Mouse (Mus musculus) macrophage (primary cell): ENCODE measurements around the gene Hgfac. TPM values are rescaled to one million over a fixed set of nuclear protein-coding genes. Genes with fewer than 3 reads are reported as not detected.

Source experiments
- H3K27ac ChIP-seq: fragments of 350-480 bp; formaldehyde crosslinking; 2 replicates; pipeline ENCODE4 v1.9.0; 2021
- H3K36me3 ChIP-seq: fragments of 350-480 bp; formaldehyde crosslinking; 2 replicates; pipeline ENCODE4 v1.9.0; 2021; ENCODE audit errors: inconsistent target
- H3K4me3 ChIP-seq: fragments of 350-480 bp; formaldehyde crosslinking; 2 replicates; pipeline ENCODE4 v1.9.0; 2021; ENCODE audit errors: inconsistent target
- H3K79me2 ChIP-seq: fragments of 350-480 bp; formaldehyde crosslinking; 2 replicates; pipeline ENCODE4 v1.9.0; 2021; ENCODE audit errors: inconsistent target
- WGBS: methylation state at CpG from one replicate; pipeline ENCODE4 v1.1.7; 2026; ENCODE audit warnings: inconsistent platforms; ENCODE audit not compliant: missing documents; 5-methylcytosine and 5-hydroxymethylcytosine counted together
- polyA plus RNA-seq: library from polyadenylated mRNA; stranded (reverse); fragments of 250-400 nt; gene quantifications from 3 replicates; pipeline ENCODE4 v1.2.4, GENCODE M21; 2018; ENCODE audit warnings: inconsistent platforms

Hgfac gene
- polyA plus RNA-seq, 1 experiment from 2014 or later = not detected

DNA sequence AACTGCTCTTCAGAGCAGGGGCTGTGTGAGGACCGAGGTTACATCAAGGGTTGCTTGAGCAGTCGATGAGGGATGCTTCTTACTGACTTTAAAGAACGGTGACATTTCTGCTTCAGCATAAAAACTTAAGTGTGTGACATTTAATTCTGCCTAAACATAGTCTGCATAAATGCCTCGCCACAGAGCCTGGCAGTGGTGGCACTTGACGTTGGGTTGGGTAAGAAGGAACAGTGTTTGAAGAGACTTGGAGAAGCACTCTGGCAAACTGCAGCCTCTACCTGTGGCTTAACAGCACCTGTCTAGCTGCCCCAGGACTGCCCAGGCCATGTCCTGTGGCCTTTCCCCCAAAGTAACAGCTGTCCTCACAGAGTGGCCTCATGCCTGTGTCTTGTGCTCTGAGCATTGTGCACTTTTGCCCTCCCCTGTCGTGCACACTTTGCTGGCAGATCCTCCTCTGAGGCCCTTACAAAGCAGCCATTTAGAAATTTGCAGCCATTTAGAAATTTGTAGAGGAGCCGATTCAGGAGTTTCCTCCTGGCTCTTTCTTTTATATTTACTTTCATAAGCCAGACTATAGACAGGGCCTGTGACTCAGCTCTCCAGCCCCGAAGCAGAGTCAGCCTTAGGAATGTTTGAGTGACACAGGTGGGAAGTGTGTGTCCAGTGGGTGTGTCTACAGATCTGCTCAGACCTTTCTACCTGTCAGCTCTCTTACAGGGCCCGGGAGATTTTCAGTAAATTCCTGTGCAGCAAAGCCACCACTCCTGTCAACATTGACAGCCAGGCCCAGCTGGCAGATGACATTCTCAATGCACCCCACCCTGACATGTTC is 20.7 kb upstream of the Hgfac start:
- WGBS = 91% methylated on average over 9 of the region's 9 CpGs
- H3K79me2 ChIP-seq = no peaks in the 10 kb centered on the region
- H3K4me3 ChIP-seq = no peak overlapping the region
- H3K27ac ChIP-seq = no peak overlapping the region
- no peaks in the 10 kb centered on the region for H3K36me3 ChIP-seq

DNA sequence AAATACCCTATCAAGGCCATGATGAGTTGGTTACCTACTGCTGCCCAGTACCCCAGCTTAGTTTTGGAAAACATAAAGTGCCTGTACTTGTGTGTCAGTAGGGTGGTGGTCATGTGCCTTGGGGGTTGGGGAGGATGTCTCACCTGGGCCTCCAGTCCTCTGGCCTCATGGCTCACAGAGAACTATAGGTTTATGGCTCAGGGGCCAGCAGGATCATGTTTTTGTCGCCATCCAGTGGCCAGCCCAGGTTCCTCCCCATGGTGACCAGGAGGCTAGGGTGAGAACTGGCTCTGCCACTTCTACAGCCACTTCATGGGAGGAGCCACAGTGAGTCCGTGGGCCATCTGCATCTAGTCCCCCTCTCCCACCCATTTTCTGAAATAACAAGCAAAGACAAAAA is 16.3 kb upstream of the Hgfac start:
- 34% methylated on average over 2 of the region's 2 CpGs for WGBS
- no peak overlapping the region for H3K4me3 ChIP-seq
- H3K36me3 ChIP-seq = no peaks in the 10 kb centered on the region
- no peak overlapping the region for H3K27ac ChIP-seq
- H3K79me2 ChIP-seq = no peaks in the 10 kb centered on the region

DNA sequence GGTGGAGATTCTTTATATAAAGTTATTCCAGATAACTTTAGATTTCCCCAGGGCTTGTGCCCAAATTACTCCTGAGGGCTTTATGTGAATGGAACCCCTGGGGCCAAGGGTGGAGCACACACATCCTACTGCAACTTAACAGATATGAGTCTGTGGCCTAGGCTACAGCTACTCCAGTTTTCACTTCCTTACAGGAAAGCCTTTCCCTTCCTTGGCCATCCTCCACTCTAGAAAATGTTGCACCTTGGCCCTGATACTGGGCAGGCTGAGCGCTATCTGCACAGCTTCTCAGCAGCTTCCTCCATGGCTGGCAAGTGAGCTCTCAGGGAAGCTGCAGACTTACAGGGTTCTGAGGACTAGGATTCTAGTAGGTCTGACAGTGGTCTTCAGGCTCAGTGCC is 12.0 kb upstream of the Hgfac start:
- Histone ChIP-seq H3K36me3 (no peaks in the 10 kb centered on the region), H3K27ac (no peak overlapping the region), H3K79me2 (no peaks in the 10 kb centered on the region), H3K4me3 (no peak overlapping the region)
- WGBS = 87% methylated on average over 1 of the region's 1 CpGs

GRCm38 (mm10) chr5:35029755-35030154 is 11.6 kb upstream of the Hgfac start:
- H3K36me3 ChIP-seq = no peaks in the 10 kb centered on the region
- H3K4me3 ChIP-seq = no peak overlapping the region
- WGBS = 100% methylated on average over 5 of the region's 5 CpGs
- no peaks in the 10 kb centered on the region for H3K79me2 ChIP-seq
- H3K27ac ChIP-seq = no peak overlapping the region

GRCm38 (mm10) chr5:35033068-35033467 is 8.2 kb upstream of the Hgfac start:
- no peak overlapping the region for H3K4me3 ChIP-seq
- H3K36me3 ChIP-seq = no peaks in the 10 kb centered on the region
- no peaks in the 10 kb centered on the region for H3K79me2 ChIP-seq
- no peak overlapping the region for H3K27ac ChIP-seq
- WGBS = 70% methylated on average over 5 of the region's 5 CpGs

GRCm38 (mm10) chr5:35033619-35034018 is 7.7 kb upstream of the Hgfac start:
- no peaks in the 10 kb centered on the region for H3K79me2 ChIP-seq
- no peak overlapping the region for H3K4me3 ChIP-seq
- WGBS = 87% methylated on average over 1 of the region's 1 CpGs
- H3K36me3 ChIP-seq = no peaks in the 10 kb centered on the region
- H3K27ac ChIP-seq = no peak overlapping the region

DNA sequence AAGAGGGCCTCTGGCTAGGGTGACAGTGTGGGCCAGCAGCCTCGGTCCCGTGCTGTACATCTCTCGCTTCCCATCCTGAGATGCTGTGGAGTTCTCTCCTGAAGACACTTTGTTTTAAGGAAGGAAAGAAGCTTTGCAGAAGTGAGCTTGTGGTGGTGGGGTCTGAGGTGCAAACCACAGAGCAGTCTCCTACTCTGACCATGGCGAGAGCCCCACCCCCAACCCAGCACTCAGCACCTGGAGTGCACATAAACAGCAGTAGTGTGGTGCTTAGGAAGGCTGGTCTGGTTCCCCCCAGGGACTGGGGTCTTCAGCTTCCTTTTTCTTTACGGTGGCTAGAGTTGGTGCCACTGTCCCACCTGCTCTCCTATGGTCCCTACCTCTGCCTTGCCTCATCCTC is 6.2 kb upstream of the Hgfac start:
- peak overlapping the region; percentile 71 for H3K27ac ChIP-seq

GRCm38 (mm10) chr5:35035795-35036194 is 5.5 kb upstream of the Hgfac start:
- H3K27ac ChIP-seq = peak overlapping the region; percentile 71
- H3K79me2 ChIP-seq = no peaks in the 10 kb centered on the region
- H3K36me3 ChIP-seq = no peaks in the 10 kb centered on the region
- H3K4me3 ChIP-seq = no peak overlapping the region
- WGBS = 31% methylated on average over 4 of the region's 4 CpGs

More for the DNA sequence above, 6.2 kb upstream of the Hgfac start:
- no peak overlapping the region for H3K4me3 ChIP-seq
- WGBS = 19% methylated on average over 5 of the region's 5 CpGs
- H3K79me2 ChIP-seq = no peaks in the 10 kb centered on the region
- no peaks in the 10 kb centered on the region for H3K36me3 ChIP-seq

- Histone ChIP-seq H3K36me3 (no peaks in the 10 kb centered on the region), H3K27ac (no peak overlapping the region), H3K4me3 (no peak overlapping the region), H3K79me2 (no peaks in the 10 kb centered on the region)
Measured at GRCm38 (mm10) chr5:35037438-35037837, 3.9 kb upstream of the Hgfac start.

DNA sequence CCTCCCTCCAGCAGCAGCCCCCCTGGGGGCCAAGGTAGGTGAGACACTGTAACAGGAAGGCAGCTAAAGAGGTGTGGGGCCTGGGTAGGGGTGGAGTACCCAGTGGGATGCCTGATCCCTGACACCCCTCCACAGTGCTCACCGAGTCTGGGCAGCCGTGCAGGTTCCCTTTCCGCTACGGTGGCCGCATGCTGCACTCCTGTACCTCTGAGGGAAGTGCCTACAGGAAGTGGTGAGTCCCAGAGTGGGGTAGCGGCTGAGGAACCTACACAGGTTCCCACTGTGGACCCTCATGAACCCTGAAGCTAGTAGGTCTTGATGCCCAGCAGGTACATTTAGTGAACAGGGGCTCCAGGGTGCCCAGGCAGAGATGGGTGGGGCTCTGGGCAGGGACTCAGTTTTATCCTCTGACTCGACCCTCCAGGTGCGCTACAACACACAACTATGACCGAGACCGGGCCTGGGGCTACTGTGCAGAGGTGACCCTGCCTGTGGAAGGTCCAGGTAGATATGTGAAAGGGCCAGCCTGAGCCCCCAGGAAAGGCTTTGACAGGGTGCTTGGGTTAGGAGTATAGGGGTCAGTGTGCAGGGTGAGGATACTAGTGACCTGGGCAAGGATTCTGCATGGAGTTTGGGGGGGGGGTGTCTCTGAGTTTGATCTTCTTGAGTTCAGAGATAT is 1.3 kb downstream of the Hgfac start:
- 17% methylated on average over 10 of the region's 10 CpGs for WGBS
- Histone ChIP-seq H3K4me3 (no peak overlapping the region), H3K36me3 (no peaks in the 10 kb centered on the region), H3K27ac (no peak overlapping the region), H3K79me2 (no peaks in the 10 kb centered on the region)

GRCm38 (mm10) chr5:35043110-35043451 is 1.8 kb downstream of the Hgfac start:
- Histone ChIP-seq H3K79me2 (no peaks in the 10 kb centered on the region), H3K4me3 (no peak overlapping the region), H3K36me3 (no peaks in the 10 kb centered on the region), H3K27ac (no peak overlapping the region)
- 7% methylated on average over 1 of the region's 1 CpGs for WGBS

GRCm38 (mm10) chr5:35050541-35050940 is 9.2 kb downstream of the Hgfac start:
- H3K4me3 ChIP-seq = no peak overlapping the region
- no peaks in the 10 kb centered on the region for H3K79me2 ChIP-seq
- WGBS = 53% methylated on average over 5 of the region's 5 CpGs
- no peaks in the 10 kb centered on the region for H3K36me3 ChIP-seq
- H3K27ac ChIP-seq = no peak overlapping the region

GRCm38 (mm10) chr5:35054628-35055027 is 13.3 kb downstream of the Hgfac start:
- H3K27ac ChIP-seq = no peak overlapping the region
- H3K79me2 ChIP-seq = no peaks in the 10 kb centered on the region
- H3K36me3 ChIP-seq = no peaks in the 10 kb centered on the region
- no peak overlapping the region for H3K4me3 ChIP-seq
- WGBS = 82% methylated on average over 3 of the region's 3 CpGs

GRCm38 (mm10) chr5:35055076-35055475 is 13.8 kb downstream of the Hgfac start:
- 88% methylated on average over 11 of the region's 12 CpGs for WGBS
- Histone ChIP-seq H3K79me2 (no peaks in the 10 kb centered on the region), H3K27ac (no peak overlapping the region), H3K4me3 (no peak overlapping the region), H3K36me3 (no peaks in the 10 kb centered on the region)

DNA sequence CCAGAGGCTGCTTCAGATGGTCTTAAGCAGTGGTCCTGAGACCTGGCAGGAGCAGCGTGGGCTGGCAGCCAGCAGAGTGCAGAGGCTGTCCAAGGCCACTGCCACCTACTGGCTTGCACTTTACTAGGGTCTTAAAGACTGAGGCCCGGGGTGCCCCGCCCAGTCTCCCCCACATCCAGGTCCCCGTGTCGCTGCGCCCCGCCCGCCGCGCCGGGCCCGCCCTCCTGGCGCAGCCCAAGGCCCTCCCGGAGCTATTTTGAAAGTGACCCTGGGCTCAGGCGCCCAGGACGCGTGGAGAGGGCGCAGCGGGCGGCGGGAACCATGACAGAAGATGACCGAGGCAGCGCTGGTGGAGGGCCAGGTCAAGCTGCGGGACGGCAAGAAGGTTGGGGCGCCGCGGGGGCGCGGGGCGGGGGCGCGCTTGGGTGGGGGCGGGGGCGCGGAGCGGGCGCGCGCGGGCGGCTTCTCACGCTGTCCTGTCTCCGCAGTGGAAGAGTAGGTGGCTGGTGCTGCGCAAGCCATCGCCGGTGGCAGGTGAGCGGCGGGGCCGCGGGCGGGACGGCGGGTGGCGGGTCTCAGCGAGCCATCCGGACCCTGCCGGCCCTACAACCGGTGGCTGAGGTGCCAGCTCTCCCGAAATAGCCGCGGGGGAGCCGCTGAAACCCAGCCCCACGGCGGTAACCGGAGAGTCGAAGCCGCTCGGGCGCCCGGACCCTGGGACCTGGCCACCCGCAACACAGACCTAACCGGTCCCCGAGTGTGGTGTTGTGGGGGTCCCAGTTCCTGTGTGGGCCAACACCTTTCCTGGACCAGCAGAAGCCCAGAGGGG is 15.5 kb downstream of the Hgfac start, which contains the start of gene Dok7:
Gene Dok7, plus strand, starts transcription at position 163 of the 829 bp plus-strand sequence.
- no peak within 1 kb of the TSS for H3K27ac ChIP-seq
- WGBS = under 1% methylated on average over 53 of the region's 74 CpGs
- H3K4me3 ChIP-seq = no peak within 1 kb of the TSS
- no peaks in the 10 kb centered on the region for H3K79me2 ChIP-seq
- no peaks in the 10 kb centered on the region for H3K36me3 ChIP-seq
